Mouse (Mus musculus): ENCODE measurements at regions not wholly inside any gene's neighbourhood (a gene's known extent, or its start where the extent isn't known, plus 50 kb on each side); places are given as distances from the start of the nearest gene placed in this dataset.

DNA sequence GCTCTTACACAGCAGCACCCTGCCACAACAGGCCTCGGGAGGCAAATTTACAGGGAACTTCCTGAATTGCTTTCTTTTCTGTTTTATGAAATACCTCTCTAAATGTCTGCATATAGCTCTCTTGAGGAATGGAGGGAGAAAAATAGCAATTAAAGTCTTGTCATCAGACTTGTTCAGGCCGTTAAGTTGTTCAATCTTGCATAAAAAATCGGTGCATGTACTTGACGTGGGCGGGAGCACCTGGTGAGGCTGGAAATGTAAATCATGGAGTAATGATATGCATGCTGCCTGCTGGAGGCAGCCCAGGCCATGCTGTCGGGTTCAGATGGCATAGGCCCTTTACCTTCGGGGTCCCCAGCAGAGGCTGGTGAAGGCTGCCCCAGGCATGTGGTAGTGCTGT is 153.6 kb upstream of the A530016L24Rik start:
- Histone ChIP-seq H3K9me3 (ENCODE audit: control insufficient read depth, low read length) (no peaks in the 10 kb centered on the region), H3K36me3 (ENCODE audit: control insufficient read depth, insufficient read depth, low read length) (no peaks in the 10 kb centered on the region), H3K4me3 (ENCODE audit: low read depth, low read length) (no peak overlapping the region), H3K27ac (ENCODE audit: low read depth, low read length) (peak overlapping the region; percentile 94; the same call in 1 of the 2 replicates), H3K9ac (ENCODE audit: low read length) (no peak overlapping the region), H3K4me2 (no peak overlapping the region), H3K4me1 (ENCODE audit: control insufficient read depth, insufficient read depth, low read length) (peaks cover 55% of the 10 kb centered on the region), H3K27me3 (ENCODE audit: control insufficient read depth, insufficient read depth, low read length) (peaks cover 2% of the 10 kb centered on the region)
- WGBS = 73% methylated on average over 7 of the region's 7 CpGs
- no peak for DNase-seq (ENCODE audit: low spot score, missing footprints)
- no peak for ATAC-seq (ENCODE audit: low FRiP score)

DNA sequence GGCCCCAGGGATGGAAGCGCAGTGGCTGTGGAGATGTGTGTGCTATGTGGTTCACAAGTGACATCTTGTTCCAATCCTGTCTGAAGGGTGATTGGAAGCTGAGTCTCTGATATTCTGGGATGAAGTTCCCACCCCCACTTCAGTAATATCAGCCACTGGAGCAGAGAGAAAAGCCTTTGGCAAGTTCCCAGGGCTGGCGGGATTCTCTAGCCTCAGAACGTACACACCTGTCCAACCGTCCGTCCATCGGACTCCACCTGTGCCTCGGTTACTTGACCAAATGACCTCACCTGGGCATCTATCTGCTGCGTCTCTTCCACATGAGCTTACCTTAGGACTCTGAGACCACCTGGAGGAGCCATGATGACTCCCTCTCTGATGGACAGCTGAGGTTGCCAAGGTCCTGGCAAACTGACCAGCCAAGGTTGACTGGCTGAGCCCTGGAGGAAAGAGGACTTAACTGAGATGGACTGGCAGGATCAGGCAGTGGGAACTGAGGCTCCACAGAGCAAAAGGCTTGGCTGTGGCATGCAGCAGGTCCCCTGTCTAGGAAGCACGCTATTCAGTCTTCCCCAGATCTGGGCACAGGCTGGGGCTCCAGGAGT is 152.5 kb upstream of the A530016L24Rik start:
- no peak for DNase-seq (ENCODE audit: low spot score, missing footprints)
- no peak for ATAC-seq (ENCODE audit: low FRiP score)
- Histone ChIP-seq H3K4me1 (ENCODE audit: control insufficient read depth, insufficient read depth, low read length) (peaks cover 49% of the 10 kb centered on the region), H3K9me3 (ENCODE audit: control insufficient read depth, low read length) (no peaks in the 10 kb centered on the region), H3K27me3 (ENCODE audit: control insufficient read depth, insufficient read depth, low read length) (peaks cover 1% of the 10 kb centered on the region), H3K4me3 (ENCODE audit: low read depth, low read length) (no peak overlapping the region), H3K4me2 (no peak overlapping the region), H3K27ac (ENCODE audit: low read depth, low read length) (no peak overlapping the region), H3K36me3 (ENCODE audit: control insufficient read depth, insufficient read depth, low read length) (no peaks in the 10 kb centered on the region), H3K9ac (ENCODE audit: low read length) (no peak overlapping the region)
- 90% methylated on average over 9 of the region's 9 CpGs for WGBS

DNA sequence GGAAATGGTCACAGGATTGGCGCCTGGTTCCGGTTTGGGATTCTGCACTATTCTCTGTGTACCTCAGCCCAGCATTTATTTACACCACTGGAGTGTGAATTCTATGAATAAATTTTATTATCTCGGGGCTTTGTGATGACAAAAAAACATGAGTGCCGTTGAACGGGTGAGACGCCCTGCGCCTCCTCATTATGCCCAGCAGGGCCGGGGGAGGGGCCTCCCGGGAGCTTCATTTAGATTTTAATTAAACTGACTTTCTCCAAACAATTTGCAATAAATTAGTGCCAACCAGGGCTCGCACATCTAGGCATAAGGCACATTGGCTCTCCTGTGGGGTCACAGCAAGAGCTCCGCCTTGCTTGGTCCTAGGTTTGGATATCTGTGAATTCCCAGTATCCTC is 151.8 kb upstream of the A530016L24Rik start:
- Histone ChIP-seq H3K4me2 (no peak overlapping the region), H3K9me3 (ENCODE audit: control insufficient read depth, low read length) (no peaks in the 10 kb centered on the region), H3K36me3 (ENCODE audit: control insufficient read depth, insufficient read depth, low read length) (no peaks in the 10 kb centered on the region), H3K27ac (ENCODE audit: low read depth, low read length) (no peak overlapping the region), H3K4me1 (ENCODE audit: control insufficient read depth, insufficient read depth, low read length) (peaks cover 43% of the 10 kb centered on the region), H3K27me3 (ENCODE audit: control insufficient read depth, insufficient read depth, low read length) (peaks cover 2% of the 10 kb centered on the region; the same call in 1 of the 2 replicates), H3K9ac (ENCODE audit: low read length) (no peak overlapping the region), H3K4me3 (ENCODE audit: low read depth, low read length) (no peak overlapping the region)
- DNase-seq (ENCODE audit: low spot score, missing footprints) (no peak), ATAC-seq (ENCODE audit: low FRiP score) (no peak)
- 70% methylated on average over 11 of the region's 11 CpGs for WGBS

DNA sequence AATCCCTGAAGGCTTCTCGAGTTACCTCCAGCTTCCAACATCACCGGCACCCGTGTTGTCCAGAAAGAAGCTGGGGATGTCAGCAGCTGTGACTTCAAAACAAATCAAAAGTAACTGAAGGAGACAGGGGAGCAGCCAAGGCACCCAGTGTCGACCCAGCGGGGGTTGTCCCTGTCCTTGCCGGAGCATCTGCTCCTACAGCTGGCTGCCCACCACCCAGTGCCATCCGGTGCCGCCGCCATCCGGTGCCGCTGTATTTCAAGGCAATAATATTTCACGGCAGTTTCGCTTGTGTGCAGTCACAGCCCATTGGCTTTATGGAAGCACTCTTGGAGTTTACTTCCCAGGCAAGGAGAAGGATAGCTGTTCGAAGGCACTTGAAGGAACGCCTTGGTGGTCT is 150.3 kb upstream of the A530016L24Rik start:
- DNase-seq (ENCODE audit: low spot score, missing footprints) = no peak
- Histone ChIP-seq H3K4me1 (ENCODE audit: control insufficient read depth, insufficient read depth, low read length) (peaks cover 29% of the 10 kb centered on the region), H3K36me3 (ENCODE audit: control insufficient read depth, insufficient read depth, low read length) (no peaks in the 10 kb centered on the region), H3K9ac (ENCODE audit: low read length) (no peak overlapping the region), H3K27me3 (ENCODE audit: control insufficient read depth, insufficient read depth, low read length) (peaks cover 2% of the 10 kb centered on the region; the same call in 1 of the 2 replicates), H3K4me2 (no peak overlapping the region), H3K4me3 (ENCODE audit: low read depth, low read length) (no peak overlapping the region), H3K9me3 (ENCODE audit: control insufficient read depth, low read length) (no peaks in the 10 kb centered on the region), H3K27ac (ENCODE audit: low read depth, low read length) (no peak overlapping the region)
- 88% methylated on average over 15 of the region's 15 CpGs for WGBS
- ATAC-seq (ENCODE audit: low FRiP score) = no peak

DNA sequence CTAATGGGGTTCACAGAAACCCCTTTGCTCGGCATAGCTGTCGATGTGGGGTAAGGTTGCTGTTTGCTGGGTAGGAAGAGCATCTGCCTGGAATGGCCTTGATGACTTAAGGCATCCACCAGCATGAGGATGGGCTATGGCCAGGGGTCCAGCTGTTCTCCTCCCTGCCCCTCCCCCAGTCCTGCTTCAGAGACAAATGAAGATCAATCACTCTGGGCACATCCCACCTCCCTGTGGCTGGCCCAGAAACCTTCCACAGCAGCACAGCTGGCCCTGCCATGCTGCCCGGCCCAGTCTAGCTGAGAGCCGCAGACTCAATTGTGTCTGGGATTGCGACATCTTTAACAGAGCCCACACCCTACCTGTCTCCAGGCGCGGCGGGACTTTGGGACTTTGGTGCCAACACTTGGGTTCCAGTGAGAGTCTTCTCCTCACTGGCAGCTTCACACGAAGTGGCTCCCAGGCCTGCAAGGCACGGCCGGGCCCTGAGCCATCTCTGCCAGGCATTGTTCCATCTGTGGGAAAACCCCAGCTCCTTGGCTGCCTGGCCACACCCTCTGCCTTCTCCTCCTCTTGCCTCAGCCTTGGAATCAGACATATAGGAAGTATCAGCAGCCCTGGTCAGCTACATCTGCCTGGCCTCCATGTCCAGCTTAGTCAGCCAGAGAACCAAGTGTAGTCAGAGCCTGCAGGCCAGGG is 149.6 kb upstream of the A530016L24Rik start:
- 82% methylated on average over 11 of the region's 11 CpGs for WGBS
- DNase-seq (ENCODE audit: low spot score, missing footprints) = no peak
- Histone ChIP-seq H3K9me3 (ENCODE audit: control insufficient read depth, low read length) (no peaks in the 10 kb centered on the region), H3K27ac (ENCODE audit: low read depth, low read length) (no peak overlapping the region), H3K36me3 (ENCODE audit: control insufficient read depth, insufficient read depth, low read length) (no peaks in the 10 kb centered on the region), H3K4me3 (ENCODE audit: low read depth, low read length) (no peak overlapping the region), H3K4me2 (no peak overlapping the region), H3K9ac (ENCODE audit: low read length) (no peak overlapping the region), H3K27me3 (ENCODE audit: control insufficient read depth, insufficient read depth, low read length) (peaks cover 2% of the 10 kb centered on the region; the same call in 1 of the 2 replicates), H3K4me1 (ENCODE audit: control insufficient read depth, insufficient read depth, low read length) (peaks cover 22% of the 10 kb centered on the region)
- ATAC-seq (ENCODE audit: low FRiP score) = no peak

DNA sequence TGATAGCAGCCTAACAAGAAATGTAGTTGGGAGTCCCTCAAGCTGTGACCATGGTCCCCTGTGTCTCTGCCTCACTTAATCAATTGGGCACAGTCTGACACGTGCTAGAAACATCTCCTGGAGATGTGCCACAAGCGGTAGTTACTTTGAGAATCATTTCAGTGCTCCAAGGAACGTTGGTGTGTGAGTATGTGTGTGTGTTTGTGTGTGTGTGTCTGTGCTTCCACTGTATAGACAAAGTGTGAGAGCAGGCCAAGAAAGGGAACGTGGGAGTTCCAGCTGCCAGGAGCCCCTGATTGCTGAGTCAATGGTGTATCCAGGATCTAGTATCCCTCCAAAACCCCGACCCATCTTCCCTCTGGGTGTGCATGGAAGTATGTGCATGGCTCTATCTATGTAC is 149.0 kb upstream of the A530016L24Rik start:
- Histone ChIP-seq H3K4me2 (no peak overlapping the region), H3K4me1 (ENCODE audit: control insufficient read depth, insufficient read depth, low read length) (peaks cover 16% of the 10 kb centered on the region), H3K9ac (ENCODE audit: low read length) (no peak overlapping the region), H3K9me3 (ENCODE audit: control insufficient read depth, low read length) (no peaks in the 10 kb centered on the region), H3K27ac (ENCODE audit: low read depth, low read length) (no peak overlapping the region), H3K36me3 (ENCODE audit: control insufficient read depth, insufficient read depth, low read length) (no peaks in the 10 kb centered on the region), H3K4me3 (ENCODE audit: low read depth, low read length) (no peak overlapping the region), H3K27me3 (ENCODE audit: control insufficient read depth, insufficient read depth, low read length) (peaks cover 2% of the 10 kb centered on the region; the same call in 1 of the 2 replicates)
- ATAC-seq (ENCODE audit: low FRiP score) (no peak), DNase-seq (ENCODE audit: low spot score, missing footprints) (no peak)
- WGBS = 91% methylated on average over 5 of the region's 5 CpGs

DNA sequence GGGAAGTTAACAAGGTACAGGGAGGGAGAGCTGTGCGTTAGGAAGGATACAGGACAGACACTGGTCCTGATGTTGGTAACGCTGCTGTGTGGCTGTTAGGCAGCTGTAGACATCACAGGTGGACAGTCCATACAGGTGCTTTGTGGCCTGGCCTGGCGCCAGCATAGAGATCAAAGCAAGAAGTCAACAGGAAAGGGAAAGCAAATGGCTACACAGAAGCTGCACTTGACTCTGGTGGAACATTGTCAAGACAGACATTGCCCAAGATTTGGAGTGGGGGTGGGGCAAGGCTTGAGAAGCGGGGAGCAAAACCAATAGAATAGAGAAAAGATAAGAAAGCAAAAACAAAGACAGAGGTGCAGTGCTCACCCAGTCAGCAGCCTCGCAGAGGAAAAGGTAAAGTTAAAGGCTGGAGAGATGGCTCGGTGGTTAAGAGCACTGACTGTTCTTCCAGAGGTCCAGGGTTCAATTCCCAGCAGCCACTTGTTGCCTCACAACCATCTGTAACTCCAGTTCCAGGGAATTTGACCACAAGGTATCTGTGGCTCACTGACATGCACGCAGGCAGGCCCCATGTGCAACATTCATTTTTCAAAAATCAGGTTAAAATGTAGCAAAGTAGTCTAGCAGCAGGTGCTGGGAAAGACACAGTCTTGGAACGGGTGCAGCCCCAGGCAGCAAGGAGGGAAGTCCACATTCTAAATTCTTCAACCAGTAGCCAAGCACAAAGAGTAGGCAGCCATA is 147.3 kb upstream of the A530016L24Rik start:
- DNase-seq (ENCODE audit: low spot score, missing footprints) (no peak), ATAC-seq (ENCODE audit: low FRiP score) (no peak)
- WGBS = 88% methylated on average over 8 of the region's 8 CpGs
- H3K9ac ChIP-seq (ENCODE audit: low read length) = no peak overlapping the region
- no peak overlapping the region for H3K4me2 ChIP-seq
- peaks cover 4% of the 10 kb centered on the region; the same call in 1 of the 2 replicates for H3K4me1 ChIP-seq (ENCODE audit: control insufficient read depth, insufficient read depth, low read length)
- no peaks in the 10 kb centered on the region for H3K9me3 ChIP-seq (ENCODE audit: control insufficient read depth, low read length)
- H3K27me3 ChIP-seq (ENCODE audit: control insufficient read depth, insufficient read depth, low read length) = peaks cover 2% of the 10 kb centered on the region; the same call in 1 of the 2 replicates
- H3K36me3 ChIP-seq (ENCODE audit: control insufficient read depth, insufficient read depth, low read length) = no peaks in the 10 kb centered on the region
- H3K4me3 ChIP-seq (ENCODE audit: low read depth, low read length) = no peak overlapping the region
- H3K27ac ChIP-seq (ENCODE audit: low read depth, low read length) = no peak overlapping the region

DNA sequence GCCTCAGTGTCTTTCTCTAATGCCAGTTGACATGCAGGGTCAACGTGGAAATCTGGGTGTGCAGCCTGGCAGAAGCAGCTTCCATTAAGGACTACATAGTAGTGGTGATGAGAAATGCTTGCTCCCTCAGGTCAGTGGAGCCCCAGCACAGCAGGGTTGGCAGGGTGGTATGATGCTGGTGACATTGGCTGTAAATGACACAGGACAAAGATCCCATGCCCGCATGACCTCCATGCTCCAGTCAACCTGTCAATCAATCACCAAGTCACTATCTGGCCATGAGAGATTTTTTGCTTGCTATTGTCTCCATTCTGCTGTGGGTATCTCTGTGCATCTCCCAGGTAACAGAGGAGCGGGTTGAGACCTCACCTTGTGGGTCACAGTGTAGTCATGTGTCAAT is 146.2 kb upstream of the A530016L24Rik start:
- 92% methylated on average over 3 of the region's 3 CpGs for WGBS
- Histone ChIP-seq H3K9me3 (ENCODE audit: control insufficient read depth, low read length) (no peaks in the 10 kb centered on the region; the same call in 1 of the 2 replicates), H3K4me2 (no peak overlapping the region), H3K9ac (ENCODE audit: low read length) (no peak overlapping the region), H3K4me1 (ENCODE audit: control insufficient read depth, insufficient read depth, low read length) (no peaks in the 10 kb centered on the region), H3K36me3 (ENCODE audit: control insufficient read depth, insufficient read depth, low read length) (no peaks in the 10 kb centered on the region), H3K4me3 (ENCODE audit: low read depth, low read length) (no peak overlapping the region), H3K27me3 (ENCODE audit: control insufficient read depth, insufficient read depth, low read length) (peaks cover 2% of the 10 kb centered on the region; the same call in 1 of the 2 replicates), H3K27ac (ENCODE audit: low read depth, low read length) (no peak overlapping the region)
- ATAC-seq (ENCODE audit: low FRiP score) (no peak), DNase-seq (ENCODE audit: low spot score, missing footprints) (no peak)

DNA sequence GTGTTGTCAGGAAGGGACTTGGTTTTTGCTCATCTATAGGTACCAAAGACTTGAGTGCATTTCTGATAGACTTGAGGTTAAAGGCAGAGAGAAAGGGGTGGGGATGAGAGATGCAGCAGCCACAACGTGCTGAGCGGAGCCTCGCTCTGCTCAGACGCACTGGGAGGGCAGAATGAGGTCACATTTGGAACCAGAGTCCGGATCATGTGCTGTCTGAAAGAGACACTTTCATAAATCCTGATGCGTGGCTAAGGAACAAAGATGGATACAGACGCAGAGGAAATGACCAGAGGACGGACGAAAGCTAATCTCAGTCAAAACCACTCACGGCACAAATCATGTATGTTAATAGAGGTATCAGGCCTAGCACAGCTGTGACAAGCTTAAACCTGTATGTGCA is 145.0 kb upstream of the A530016L24Rik start:
- no peaks in the 10 kb centered on the region for H3K36me3 ChIP-seq (ENCODE audit: control insufficient read depth, insufficient read depth, low read length)
- ATAC-seq (ENCODE audit: low FRiP score) = no peak
- DNase-seq (ENCODE audit: low spot score, missing footprints) = no peak
- WGBS = 82% methylated on average over 10 of the region's 10 CpGs
- H3K4me2 ChIP-seq = no peak overlapping the region
- H3K9me3 ChIP-seq (ENCODE audit: control insufficient read depth, low read length) = peaks cover 3% of the 10 kb centered on the region; the same call in 1 of the 2 replicates
- H3K27ac ChIP-seq (ENCODE audit: low read depth, low read length) = no peak overlapping the region
- H3K9ac ChIP-seq (ENCODE audit: low read length) = no peak overlapping the region
- no peaks in the 10 kb centered on the region for H3K4me1 ChIP-seq (ENCODE audit: control insufficient read depth, insufficient read depth, low read length)
- no peak overlapping the region for H3K4me3 ChIP-seq (ENCODE audit: low read depth, low read length)
- H3K27me3 ChIP-seq (ENCODE audit: control insufficient read depth, insufficient read depth, low read length) = peaks cover 2% of the 10 kb centered on the region; the same call in 1 of the 2 replicates
